In the genomic region with DNA sequence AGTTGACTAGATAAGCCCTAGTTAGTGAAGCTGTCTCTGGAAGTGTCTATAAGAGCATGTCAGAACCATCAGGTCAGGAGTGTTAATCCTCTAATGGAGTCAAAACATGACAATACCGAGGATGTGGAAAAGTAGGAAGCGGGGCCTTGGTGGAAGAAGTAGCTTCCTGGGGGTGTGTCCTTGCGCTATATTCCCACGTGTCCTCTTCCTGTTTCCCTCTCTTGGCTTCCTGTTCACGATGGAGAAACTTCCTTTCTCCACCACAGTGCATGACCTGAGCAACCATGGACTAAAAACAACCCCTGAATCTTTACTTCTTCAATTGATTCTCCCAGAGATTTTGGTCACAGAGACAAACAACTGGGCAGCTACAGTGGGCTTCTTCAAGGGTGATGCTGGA, we compare ENCODE assay signal across 15 mouse cellular contexts.
"Had no signal": no experiment of that assay in that cellular context is flagged by ENCODE, and none has a peak within 500 bp of the region (broad histone marks: within the 10 kb centered on the region; RNA-seq: fewer than 3 reads in every experiment).

No protein-coding gene starts in this region.

- ATAC-seq: intestine, embryonic 15.5 days had no signal

- DNase-seq: kidney, adult 11 months; kidney, adult 8-10 months; kidney, postnatal 14 days; kidney, postnatal 4 days; liver, embryonic 13.5 days; lung, adult 18-20 months; midbrain, embryonic 14.5 days; thymus, postnatal 25 days had no signal

- H3K4me1 ChIP-seq: limb, embryonic 13.5 days; liver, embryonic 13.5 days had no signal

- H3K27me3 ChIP-seq: intestine, embryonic 15.5 days; kidney, embryonic 15.5 days; limb, embryonic 13.5 days; liver, embryonic 13.5 days; lung, embryonic 15.5 days had no signal

- H3K27ac ChIP-seq: intestine, embryonic 15.5 days; kidney, embryonic 15.5 days; limb, embryonic 10.5 days; limb, embryonic 13.5 days; liver, embryonic 13.5 days; lung, embryonic 15.5 days; macrophage had no signal

- H3K9me3 ChIP-seq: intestine, embryonic 15.5 days; kidney, embryonic 15.5 days; limb, embryonic 10.5 days; limb, embryonic 13.5 days; liver, embryonic 13.5 days; lung, embryonic 15.5 days had no signal

- H3K9ac ChIP-seq: intestine, embryonic 15.5 days; kidney, embryonic 15.5 days; limb, embryonic 13.5 days; liver, embryonic 13.5 days; lung, embryonic 15.5 days had no signal

- H3K4me2 ChIP-seq: intestine, embryonic 15.5 days; kidney, embryonic 15.5 days; limb, embryonic 13.5 days; liver, embryonic 13.5 days; lung, embryonic 15.5 days; midbrain, embryonic 11.5 days had no signal

- H3K4me3 ChIP-seq: intestine, embryonic 15.5 days; kidney, embryonic 15.5 days; limb, embryonic 10.5 days; limb, embryonic 13.5 days; liver, embryonic 13.5 days; lung, embryonic 15.5 days had no signal
